Mouse (Mus musculus) NIH3T3 (cell line): ENCODE measurements around the gene Thumpd1.
A peak's percentile ranks its signal among the peaks of the same experiment; 100 is the strongest.

Experiments used
- DNase-seq: peaks from one replicate; pipeline ENCODE4 v3.0.0-alpha.2; 2012; ENCODE audit warnings: low read depth

The Thumpd1 gene

GRCm38 (mm10) chr7:119670925-119671324 is 49.7 kb downstream of the Thumpd1 start:
- DNase-seq = peak; percentile 5

GRCm38 (mm10) chr7:119670395-119670794 is 50.2 kb downstream of the Thumpd1 start:
- no peak for DNase-seq

GRCm38 (mm10) chr7:119667893-119668292 is 52.7 kb downstream of the Thumpd1 start:
- no peak for DNase-seq
